Mouse (Mus musculus) left cerebral cortex, postnatal 25 days (tissue): ENCODE results near the gene Ryr3. TPM values are rescaled to one million over a fixed set of nuclear protein-coding genes. Genes with fewer than 3 reads are reported as not detected.

Experiments used
- DNase-seq, 2 experiments: peaks; one replicate each; pipeline ENCODE4 v3.0.0; 2022; ENCODE audit warnings: low spot score in 2 of 2, mixed read lengths in 1 of 2
- intact Hi-C: fragments of 180-260 bp; cut with DNase I; formaldehyde crosslinking; loops from one replicate; pipeline ENCODE4 v1.15.1; 2025
- total RNA-seq, 2 experiments: library from RNA; stranded (reverse); gene quantifications; 2 replicates each; pipeline ENCODE4 v1.2.3; 2021

The Ryr3 gene
- total RNA-seq, 2 experiments from 2014 or later = 25.9 to 44.0 TPM

DNA sequence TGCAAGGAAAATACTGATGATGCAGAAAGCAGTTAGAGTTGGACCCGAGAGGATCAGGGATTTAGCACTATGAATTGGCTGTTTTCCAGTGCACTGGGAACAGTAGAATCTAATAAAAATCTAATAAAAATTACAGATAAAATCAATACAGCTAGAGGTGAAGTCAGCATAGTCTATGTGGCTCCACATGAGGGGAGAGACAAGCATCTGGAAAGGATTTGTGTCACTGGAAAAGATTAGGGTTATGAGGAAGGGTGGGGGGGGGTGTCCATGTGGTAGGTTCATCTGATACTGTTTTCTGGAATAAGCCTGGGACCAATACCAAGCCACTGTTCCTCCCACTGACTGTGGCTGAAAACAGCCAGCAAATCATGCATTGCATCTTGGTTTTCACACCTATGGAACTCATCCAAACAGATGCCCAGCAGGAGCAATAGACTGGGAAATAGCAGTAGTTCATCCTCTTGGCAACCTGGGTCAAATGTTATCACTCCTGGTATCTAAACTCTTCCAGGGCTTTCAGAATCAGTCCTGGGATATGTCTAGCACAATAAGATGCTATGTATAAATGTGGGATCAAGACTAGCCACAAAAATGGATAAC, 233.9 kb downstream of the Ryr3 start:
- no peak for DNase-seq
- intact Hi-C loops = no loop called here

- intact Hi-C loops = no loop called here
- no peak for DNase-seq
These were observed 249.9 kb downstream of the Ryr3 start for GRCm38 (mm10) chr2:112966807-112967625.

DNA sequence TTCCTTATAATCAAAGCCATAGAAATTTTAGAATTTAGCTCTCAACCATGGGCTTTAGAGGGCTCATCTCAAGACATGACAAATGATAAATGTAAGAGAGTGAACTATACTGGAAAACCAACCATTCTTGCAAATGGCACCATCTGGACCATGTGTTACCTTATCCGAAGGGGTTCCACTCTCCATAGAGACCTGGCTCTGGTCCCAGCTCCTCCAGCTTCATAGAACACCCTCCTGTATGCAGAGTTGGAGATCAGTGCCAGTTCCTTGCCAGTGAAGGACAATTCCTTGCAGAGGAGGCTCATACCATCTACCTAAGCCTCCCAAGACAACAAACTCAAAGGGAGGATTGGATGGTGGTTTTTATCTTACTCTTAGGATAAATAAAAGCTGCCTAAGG, 268.0 kb downstream of the Ryr3 start:
- intact Hi-C loops = no loop called here
- no peak for DNase-seq

DNA sequence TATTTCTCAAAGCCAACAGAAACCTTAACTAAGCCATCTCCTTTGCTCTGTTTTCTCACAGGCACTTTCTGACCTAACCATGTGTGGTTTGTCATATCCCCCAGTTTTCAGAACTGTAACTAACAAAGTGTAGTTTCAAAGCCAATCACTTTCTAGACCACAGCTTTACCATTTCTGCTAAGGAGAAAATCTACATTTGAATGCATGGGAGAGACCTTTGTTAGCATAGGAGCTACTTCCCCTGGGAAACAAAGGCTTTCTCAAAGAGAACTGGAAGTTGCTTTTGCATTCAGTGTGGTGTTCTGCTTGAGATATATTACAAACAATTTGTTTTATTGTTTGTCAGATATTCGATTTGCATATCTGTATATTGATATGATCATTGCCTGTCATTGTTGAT, 285.1 kb downstream of the Ryr3 start:
- no peak for DNase-seq
- intact Hi-C loops = no loop called here

DNA sequence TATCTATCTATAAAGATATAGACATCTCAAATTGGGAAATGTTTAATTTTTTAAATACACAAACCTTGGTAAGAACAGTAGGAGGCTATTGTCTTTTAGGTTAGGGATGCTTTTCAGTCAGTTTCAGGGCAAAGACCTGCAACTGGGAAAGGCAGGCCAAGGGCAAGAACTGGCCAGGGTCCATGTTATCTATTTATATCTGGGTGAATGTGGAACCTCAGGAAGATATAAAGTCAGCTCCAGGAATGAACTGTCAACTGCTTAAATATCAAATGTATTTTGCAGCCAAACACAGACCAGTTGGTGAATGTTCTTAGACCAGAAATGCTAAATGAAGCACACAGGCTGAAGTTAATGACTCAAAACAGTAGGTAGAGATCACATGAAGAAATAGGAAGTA, 303.1 kb downstream of the Ryr3 start:
- DNase-seq = no peak
- intact Hi-C loops = no loop called here

DNA sequence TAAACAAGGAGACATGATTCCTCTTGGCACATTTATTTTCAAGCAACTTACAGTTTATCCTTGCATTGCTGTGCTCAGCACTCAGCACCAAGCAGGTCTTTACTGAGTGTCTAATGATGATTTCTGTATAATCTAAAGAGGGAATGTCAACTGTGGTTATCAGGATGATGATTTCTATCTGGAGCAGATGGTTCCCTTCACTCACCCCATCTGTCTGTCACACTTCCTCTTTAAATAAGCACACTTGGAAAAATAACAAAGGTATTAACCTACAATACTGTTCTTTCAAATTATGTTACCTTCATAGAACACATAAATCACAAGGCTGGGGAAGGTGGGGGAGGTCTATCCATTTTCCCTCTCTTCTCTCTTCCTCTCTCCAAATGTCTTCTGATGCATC, 304.3 kb downstream of the Ryr3 start:
- intact Hi-C loops = no loop called here
- DNase-seq = peak in 1 of 2 experiments; percentile 9

GRCm38 (mm10) chr2:112910579-112910978, 306.3 kb downstream of the Ryr3 start:
- intact Hi-C loops = no loop called here

DNA sequence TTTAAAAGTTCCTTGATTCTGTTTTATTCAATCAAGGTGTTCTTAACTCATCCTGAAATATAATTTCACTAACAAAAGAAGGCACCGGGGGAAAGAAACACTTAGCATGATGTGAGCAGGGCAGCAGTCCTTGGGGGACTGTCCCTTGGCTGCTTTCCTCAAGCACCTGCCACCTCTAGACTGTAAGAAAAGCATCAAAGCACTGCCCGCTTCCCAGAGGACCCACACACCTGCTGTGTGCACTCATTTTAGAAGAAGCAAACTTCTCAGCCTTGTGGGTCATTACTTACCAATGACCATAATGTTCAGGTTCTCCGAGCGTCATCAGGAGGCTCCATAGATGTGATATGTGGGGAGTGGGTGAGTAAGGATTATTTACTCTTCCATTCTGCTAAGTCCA, 307.8 kb downstream of the Ryr3 start:
- DNase-seq = no peak
- intact Hi-C loops = no loop called here

More at GRCm38 (mm10) chr2:112910579-112910978, 306.3 kb downstream of the Ryr3 start:
- peak; percentile 30 to 45 for DNase-seq

GRCm38 (mm10) chr2:112900747-112901146, 316.1 kb downstream of the Ryr3 start:
- intact Hi-C loops = no loop called here
- no peak for DNase-seq

GRCm38 (mm10) chr2:112884456-112885114, 332.3 kb downstream of the Ryr3 start:
- DNase-seq = no peak
- intact Hi-C loops = no loop called here

DNA sequence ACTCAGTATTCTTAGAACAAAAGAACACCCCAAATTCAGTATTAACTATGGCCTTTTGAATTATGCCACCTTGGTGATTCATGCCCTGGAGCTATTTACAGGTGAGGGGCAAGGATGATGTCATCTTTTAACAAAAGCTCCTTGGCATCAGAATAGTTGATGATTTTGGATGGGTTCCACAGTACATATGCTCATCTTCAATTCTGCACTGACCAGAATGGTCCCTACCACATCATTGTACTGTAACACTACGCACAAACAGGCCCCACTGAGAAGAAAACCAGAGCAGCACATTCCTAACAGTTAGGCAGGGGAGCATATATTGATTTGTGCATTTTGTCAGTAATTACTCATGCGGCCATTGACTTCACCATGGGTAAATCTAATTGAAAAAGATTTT, 335.1 kb downstream of the Ryr3 start:
- DNase-seq = no peak
- intact Hi-C loops = no loop called here

DNA sequence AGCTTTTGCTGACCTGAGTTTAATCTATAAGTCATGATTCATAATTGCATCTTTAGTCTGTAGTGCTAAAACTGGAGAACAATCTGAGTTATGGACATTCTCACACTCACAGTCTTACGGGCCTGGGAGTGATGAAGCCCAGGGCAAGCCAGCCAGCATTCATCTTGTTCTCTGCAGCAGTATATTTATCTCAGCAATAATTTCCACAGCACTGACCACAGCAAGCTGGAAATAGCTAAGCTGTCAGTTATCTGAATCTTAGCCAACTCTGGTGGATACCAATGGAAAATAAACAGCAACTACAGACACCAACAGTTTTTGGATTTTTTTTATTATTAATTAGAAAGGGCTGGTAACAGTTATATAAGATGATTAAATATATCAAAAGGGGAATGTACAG, 335.5 kb downstream of the Ryr3 start:
- DNase-seq = no peak
- intact Hi-C loops = no loop called here

- DNase-seq = peak in 1 of 2 experiments; percentile 23
- intact Hi-C loops = no loop called here
These were observed 339.5 kb downstream of the Ryr3 start for GRCm38 (mm10) chr2:112877404-112877803.

DNA sequence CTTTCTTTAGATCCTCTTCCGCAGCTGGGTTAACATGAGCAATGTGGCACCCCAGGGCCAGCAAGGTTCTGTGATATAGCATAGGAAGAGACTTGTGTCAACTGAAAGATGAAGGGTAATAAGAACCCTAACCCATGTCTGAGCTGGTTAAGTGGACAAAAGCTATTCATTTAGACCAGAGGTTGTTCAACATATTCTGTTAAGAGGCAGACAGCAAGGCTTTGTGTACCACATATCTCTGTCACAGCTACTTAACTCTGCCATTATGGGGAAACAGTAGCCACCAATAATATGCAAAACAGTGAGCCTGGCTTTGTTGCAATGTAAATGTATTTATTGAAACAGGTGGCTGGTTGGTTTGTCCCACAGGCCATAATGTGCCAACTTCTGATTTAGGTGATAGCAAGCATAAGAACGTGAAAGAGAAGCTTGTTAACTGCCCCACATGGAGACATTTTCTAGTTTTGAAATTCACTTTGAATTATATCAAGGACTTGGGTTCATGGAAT, 350.8 kb downstream of the Ryr3 start:
- DNase-seq = no peak
- intact Hi-C loops = no loop called here

DNA sequence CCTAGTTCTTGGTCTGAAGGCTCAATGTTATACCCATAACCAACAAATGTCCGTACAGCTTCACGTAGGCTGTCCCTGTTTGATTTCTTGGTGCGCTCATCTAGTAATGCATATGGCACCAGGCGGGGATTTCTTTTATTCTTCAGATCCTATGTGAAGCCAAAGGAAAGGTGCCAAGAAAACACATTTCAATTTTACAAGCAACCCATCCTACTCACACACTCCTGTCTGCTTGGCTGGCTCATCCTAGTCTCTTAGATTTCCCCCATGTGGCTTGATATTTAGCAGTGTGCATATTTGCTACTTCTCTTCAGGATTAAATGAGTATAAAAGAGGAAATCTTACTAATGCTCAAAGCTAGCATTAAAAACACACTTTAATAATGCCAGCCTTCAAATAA, 355.1 kb downstream of the Ryr3 start:
- peak; percentile 10 to 75 for DNase-seq
- intact Hi-C loops = no loop called here

- intact Hi-C loops = no loop called here
These were observed 371.0 kb downstream of the Ryr3 start for GRCm38 (mm10) chr2:112845583-112846512.

GRCm38 (mm10) chr2:112842877-112843276, 374.0 kb downstream of the Ryr3 start:
- intact Hi-C loops = no loop called here
- no peak for DNase-seq

More at GRCm38 (mm10) chr2:112845583-112846512, 371.0 kb downstream of the Ryr3 start:
- no peak for DNase-seq

GRCm38 (mm10) chr2:112831423-112832305, 385.2 kb downstream of the Ryr3 start:
- DNase-seq = no peak
- intact Hi-C loops = no loop called here

GRCm38 (mm10) chr2:112826571-112826970, 390.3 kb downstream of the Ryr3 start:
- intact Hi-C loops = no loop called here
- no peak for DNase-seq
